Mouse (Mus musculus): Measurements from ENCODE around the gene Gsn.

Gsn gene

GRCm38 (mm10) chr2:35253751-35254150, 2.4 kb upstream of the Gsn start:
- 96% methylated on average over 4 of the region's 4 CpGs for WGBS

GRCm38 (mm10) chr2:35255004-35255403, 1.2 kb upstream of the Gsn start:
- 81% methylated on average over 5 of the region's 5 CpGs for WGBS

GRCm38 (mm10) chr2:35255462-35255861, 718 bp upstream of the Gsn start:
- WGBS = 89% methylated on average over 7 of the region's 7 CpGs

GRCm38 (mm10) chr2:35256932-35257331, 752 bp downstream of the Gsn start:
- 58% methylated on average over 8 of the region's 8 CpGs for WGBS

- 88% methylated on average over 2 of the region's 2 CpGs for WGBS
Measured at GRCm38 (mm10) chr2:35257886-35258285, 1.7 kb downstream of the Gsn start.

GRCm38 (mm10) chr2:35258590-35258989, 2.4 kb downstream of the Gsn start:
- WGBS = 90% methylated on average over 4 of the region's 4 CpGs

- 64% methylated on average over 13 of the region's 13 CpGs for WGBS
Measured at GRCm38 (mm10) chr2:35259338-35260080, 3.3 kb downstream of the Gsn start.

- 95% methylated on average over 1 of the region's 1 CpGs for WGBS
Measured at GRCm38 (mm10) chr2:35260291-35260690, 4.1 kb downstream of the Gsn start.

- 86% methylated on average over 1 of the region's 1 CpGs for WGBS
Measured at GRCm38 (mm10) chr2:35264095-35264494, 7.9 kb downstream of the Gsn start.

GRCm38 (mm10) chr2:35265296-35265695, 9.1 kb downstream of the Gsn start:
- 20% methylated on average over 8 of the region's 8 CpGs for WGBS

- WGBS = 64% methylated on average over 8 of the region's 8 CpGs
Measured at GRCm38 (mm10) chr2:35265775-35266174, 9.6 kb downstream of the Gsn start.

GRCm38 (mm10) chr2:35266251-35266905, 10.2 kb downstream of the Gsn start:
- WGBS = 86% methylated on average over 9 of the region's 9 CpGs

- WGBS = 83% methylated on average over 13 of the region's 13 CpGs
Measured at GRCm38 (mm10) chr2:35267156-35267875, 11.1 kb downstream of the Gsn start.

- WGBS = 83% methylated on average over 10 of the region's 10 CpGs
Measured at GRCm38 (mm10) chr2:35267876-35268566, 11.8 kb downstream of the Gsn start.

- 96% methylated on average over 6 of the region's 6 CpGs for WGBS
Measured at GRCm38 (mm10) chr2:35269136-35269535, 13.0 kb downstream of the Gsn start.

- 84% methylated on average over 4 of the region's 4 CpGs for WGBS
Measured at GRCm38 (mm10) chr2:35269716-35270260, 13.6 kb downstream of the Gsn start.

- 17% methylated on average over 10 of the region's 10 CpGs for WGBS
Measured at GRCm38 (mm10) chr2:35270531-35270984, 14.4 kb downstream of the Gsn start.

- WGBS = 13% methylated on average over 2 of the region's 2 CpGs
Measured at GRCm38 (mm10) chr2:35271817-35272216, 15.6 kb downstream of the Gsn start.

- WGBS = 84% methylated on average over 6 of the region's 6 CpGs
Measured at GRCm38 (mm10) chr2:35272881-35273280, 16.7 kb downstream of the Gsn start.

- 50% methylated on average over 2 of the region's 2 CpGs for WGBS
Measured at GRCm38 (mm10) chr2:35273536-35273935, 17.4 kb downstream of the Gsn start.

GRCm38 (mm10) chr2:35277686-35278085, 21.5 kb downstream of the Gsn start:
- WGBS = 72% methylated on average over 3 of the region's 3 CpGs

Data from cerebral cortex, adult 2 months (tissue).